Mouse (Mus musculus) limb, embryonic 10.5 days (tissue): ENCODE data around the gene Ppef1. TPM values are rescaled to one million over a fixed set of nuclear protein-coding genes. Genes with fewer than 3 reads are reported as not detected.

ENCODE experiments used
- DNase-seq: peaks from one replicate; pipeline ENCODE4 v3.0.0-alpha.2; 2017; ENCODE audit warnings: low spot score
- H3K27ac ChIP-seq: fragments of 300-500 bp; sonication (generic); 2 replicates; pipeline ENCODE4 v1.5.1; 2016; ENCODE audit warnings: mild to moderate bottlenecking
- H3K27me3 ChIP-seq: fragments of 300-500 bp; sonication (generic); 2 replicates; pipeline ENCODE4 v1.6.1; 2016; ENCODE audit warnings: low read depth, mild to moderate bottlenecking; ENCODE audit not compliant: poor library complexity, severe bottlenecking
- H3K36me3 ChIP-seq: fragments of 300-500 bp; sonication (generic); 2 replicates; pipeline ENCODE4 v1.6.1; 2016; ENCODE audit warnings: mild to moderate bottlenecking, moderate library complexity
- H3K4me1 ChIP-seq: fragments of 300-500 bp; sonication (generic); 2 replicates; pipeline ENCODE4 v1.6.1; 2016
- H3K4me3 ChIP-seq: fragments of 300-500 bp; sonication (generic); 2 replicates; pipeline ENCODE4 v1.5.1; 2016; ENCODE audit warnings: mild to moderate bottlenecking, moderate library complexity
- H3K9me3 ChIP-seq: fragments of 300-500 bp; sonication (generic); replicated peaks from 2 replicates; pipeline ENCODE4 v1.6.1; 2016; ENCODE audit warnings: mild to moderate bottlenecking
- WGBS: fragments of 180-500 bp; shearing (Covaris S2); methylation state at CpG from one replicate; pipeline ENCODE4 v1.1.7; 2016; 5-methylcytosine and 5-hydroxymethylcytosine counted together
- polyA plus RNA-seq: library from polyadenylated mRNA; unstranded; fragments of >200 nt; fragmentation: Nextera tagmentation; extraction: Ambion mirVana; gene quantifications from 2 replicates; pipeline ENCODE4 v1.2.1, GENCODE M21; 2016

Gene Ppef1
- polyA plus RNA-seq, 1 experiment from 2014 or later = not detected

DNA sequence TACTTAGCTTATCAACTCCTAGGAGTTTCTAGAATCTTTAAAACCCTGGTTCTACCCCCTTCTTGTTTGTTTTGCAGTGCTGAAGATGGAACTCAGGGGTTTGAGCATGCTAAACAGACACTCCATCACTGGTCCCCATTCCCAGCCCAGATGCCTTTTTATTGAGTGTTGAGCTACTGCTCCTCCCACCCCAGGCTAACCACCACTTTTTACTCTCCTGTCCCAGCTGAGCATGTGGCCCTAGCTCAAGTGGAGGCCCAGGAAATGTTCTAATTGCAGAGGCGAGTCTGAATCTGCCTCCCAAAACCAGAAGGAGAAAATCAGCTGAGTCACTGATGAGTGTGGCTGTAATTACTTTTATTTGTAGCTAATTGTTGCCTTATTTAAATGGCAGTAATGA lies 150.5 kb downstream of the Ppef1 start:
- Histone ChIP-seq H3K9me3 (no peaks in the 10 kb centered on the region), H3K4me3 (no peak overlapping the region), H3K27ac (no peak overlapping the region), H3K27me3 (peaks cover 93% of the 10 kb centered on the region), H3K36me3 (peaks cover 5% of the 10 kb centered on the region; the same call in 1 of the 2 replicates), H3K4me1 (no peaks in the 10 kb centered on the region)
- no peak for DNase-seq
- WGBS = 38% methylated on average over 1 of the region's 1 CpGs

- H3K36me3 ChIP-seq = 0 out of 2 replicates have a peak, but pooled peaks cover 4% of the 10 kb centered on the region
- no peaks in the 10 kb centered on the region for H3K9me3 ChIP-seq
- no peak overlapping the region for H3K4me3 ChIP-seq
- no peak overlapping the region for H3K27ac ChIP-seq
- whole genome bisulfite sequencing = 87% methylated on average over 4 of the region's 4 CpGs
- H3K27me3 ChIP-seq = peaks cover 93% of the 10 kb centered on the region
- no peaks in the 10 kb centered on the region for H3K4me1 ChIP-seq
- DNase-seq = no peak
These were observed 151.3 kb downstream of the Ppef1 start for GRCm38 (mm10) chrX:160584148-160584838.

DNA sequence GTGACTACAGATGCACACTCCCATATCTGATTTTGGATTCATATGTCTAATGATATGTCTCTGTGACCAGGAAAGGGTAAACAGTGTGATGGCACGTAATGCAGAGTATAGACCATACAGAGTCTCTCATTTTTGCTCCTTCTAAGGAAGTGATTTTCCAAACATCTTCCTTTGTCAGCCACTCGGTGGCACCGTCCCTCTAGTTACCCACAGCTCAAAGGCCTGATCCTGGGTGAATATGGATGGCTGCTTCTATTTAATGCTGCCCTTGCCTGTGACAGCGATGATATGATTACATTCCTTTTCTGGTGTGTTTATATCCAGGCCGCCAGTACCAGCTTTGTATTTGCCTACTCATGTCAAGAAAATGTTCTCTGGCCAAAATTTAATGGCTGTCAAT lies 152.0 kb downstream of the Ppef1 start:
- no peak overlapping the region for H3K27ac ChIP-seq
- H3K9me3 ChIP-seq = no peaks in the 10 kb centered on the region
- H3K27me3 ChIP-seq = peaks cover 93% of the 10 kb centered on the region
- no peak overlapping the region for H3K4me3 ChIP-seq
- WGBS = 89% methylated on average over 5 of the region's 5 CpGs
- H3K36me3 ChIP-seq = 0 out of 2 replicates have a peak, but pooled peaks cover 4% of the 10 kb centered on the region
- H3K4me1 ChIP-seq = no peaks in the 10 kb centered on the region
- DNase-seq = no peak

Other genes starting within 250 kb of the Ppef1 start
- gene Phka2, start 233.6 kb downstream of the Ppef1 start, polyA plus RNA-seq = 12.4 and 16.4 TPM in 2 replicates
- not detected in 2 replicates for gene Rs1, start 32.2 kb upstream of the Ppef1 start, polyA plus RNA-seq
- 0.24 TPM in 1 of 2 replicates, not detected in the other for gene Gja6, start 171.3 kb upstream of the Ppef1 start, polyA plus RNA-seq